Mouse (Mus musculus) liver, embryonic 11.5 days (tissue): ENCODE measurements around the gene Tnnc2. TPM values are rescaled to one million over a fixed set of nuclear protein-coding genes. Genes with fewer than 3 reads are reported as not detected.
"Not testable (repeated sequence)": the region's sequence is repeated elsewhere in the genome, so short reads cannot be mapped to it uniquely, and the experiment has no call there.

Experiments
- ATAC-seq: fragments of 200-750 bp; cut with Nextera tagmentation; replicated peaks from 2 replicates; pipeline ENCODE4 v1.8.0; 2017; ENCODE audit warnings: moderate number of reproducible peaks, mild to moderate bottlenecking, moderate TSS enrichment, moderate library complexity; ENCODE audit not compliant: low FRiP score
- DNase-seq: peaks from one replicate; pipeline ENCODE4 v3.0.0-alpha.2; 2017; ENCODE audit warnings: low spot score
- H3K27ac ChIP-seq: fragments of 300-500 bp; sonication (generic); 2 replicates; pipeline ENCODE4 v1.5.1; 2014; ENCODE audit warnings: mild to moderate bottlenecking, low read depth, low read length, control low read depth
- H3K27me3 ChIP-seq: fragments of 300-500 bp; sonication (generic); replicated peaks from 2 replicates; pipeline ENCODE4 v1.6.1; 2014; ENCODE audit warnings: low read length, mixed read lengths; ENCODE audit not compliant: control insufficient read depth, insufficient read depth
- H3K36me3 ChIP-seq: fragments of 300-500 bp; sonication (generic); 2 replicates; pipeline ENCODE4 v1.6.1; 2014; ENCODE audit warnings: mild to moderate bottlenecking, low read length, moderate library complexity, mixed read lengths; ENCODE audit not compliant: control insufficient read depth, insufficient read depth
- H3K4me1 ChIP-seq: fragments of 300-500 bp; sonication (generic); replicated peaks from 2 replicates; pipeline ENCODE4 v1.6.1; 2014; ENCODE audit warnings: low read length, mixed read lengths; ENCODE audit not compliant: control insufficient read depth, insufficient read depth
- H3K4me2 ChIP-seq: fragments of 300-500 bp; sonication (generic); 2 replicates; pipeline ENCODE4 v1.6.1; 2014; ENCODE audit warnings: mild to moderate bottlenecking, control low read depth, moderate library complexity
- H3K4me3 ChIP-seq: fragments of 300-500 bp; sonication (generic); 2 replicates; pipeline ENCODE4 v1.5.1; 2014; ENCODE audit warnings: low read depth, low read length, control low read depth
- H3K9ac ChIP-seq: fragments of 300-500 bp; sonication (generic); 2 replicates; pipeline ENCODE4 v1.6.1; 2014; ENCODE audit warnings: low read depth, low read length, control low read depth
- H3K9me3 ChIP-seq: fragments of 300-500 bp; sonication (generic); 2 replicates; pipeline ENCODE4 v1.6.1; 2016; ENCODE audit warnings: low read length, inconsistent platforms, mixed read lengths; ENCODE audit not compliant: control insufficient read depth
- WGBS: fragments of 180-500 bp; shearing (Covaris S2); extraction: QIAGEN DNeasy Blood & Tissue Kit; methylation state at CpG from one replicate; pipeline ENCODE4 v1.1.7; 2014; 5-methylcytosine and 5-hydroxymethylcytosine counted together
- polyA plus RNA-seq: library from polyadenylated mRNA; unstranded; fragments of >200 nt; fragmentation: Nextera tagmentation; extraction: Ambion mirVana; gene quantifications from 2 replicates; pipeline ENCODE4 v1.2.1, GENCODE M21; 2014

Tnnc2 gene
- polyA plus RNA-seq, 1 experiment from 2014 or later, result 0.47 TPM

GRCm38 (mm10) chr2:164804533-164805331 is 25.0 kb upstream of the Tnnc2 start, which contains the start of the genes Acot8 and Zswim3:
Gene Acot8 (minus strand): TSS chr2:164804882.
Gene Zswim3 (plus strand): TSS chr2:164805098.
- Histone ChIP-seq H3K4me3 (peak within 1 kb of the TSS; percentile 90), H3K4me1 (peaks cover 12% of the 10 kb centered on the region), H3K36me3 (peaks cover 12% of the 10 kb centered on the region), H3K27me3 (no peaks in the 10 kb centered on the region), H3K9me3 (no peaks in the 10 kb centered on the region), H3K4me2 (peak within 1 kb of the TSS; percentile 78), H3K27ac (peak within 1 kb of the TSS; percentile 81), H3K9ac (peak within 1 kb of the TSS; percentile 88)
- ATAC-seq, result peak; percentile 95
- under 1% methylated on average over 47 of the region's 47 CpGs for whole genome bisulfite sequencing
- DNase-seq, result peak; percentile 95

DNA sequence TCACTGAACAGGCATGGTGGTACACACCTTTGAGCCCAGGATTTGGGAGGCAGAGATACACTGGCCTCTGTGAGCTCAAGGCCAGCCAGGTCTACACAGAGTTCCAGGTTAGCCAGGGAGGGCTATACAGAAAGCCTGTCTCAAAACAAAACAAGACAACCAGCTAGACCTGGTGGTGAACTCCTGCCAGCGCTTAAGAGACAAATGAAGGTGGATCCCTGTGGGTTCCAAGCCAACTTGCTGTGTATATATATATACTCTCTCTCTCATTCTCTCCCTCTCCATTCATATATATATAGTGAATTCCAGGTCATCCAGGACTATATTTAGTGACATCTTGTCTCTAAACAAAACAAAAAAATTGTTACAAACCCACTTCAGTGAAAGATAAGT is 24.1 kb upstream of the Tnnc2 start:
- Histone ChIP-seq H3K27ac (no peak overlapping the region), H3K4me2 (peak overlapping the region; percentile 66), H3K4me1 (peaks cover 12% of the 10 kb centered on the region), H3K9me3 (no peaks in the 10 kb centered on the region), H3K27me3 (no peaks in the 10 kb centered on the region), H3K9ac (peak overlapping the region; percentile 88), H3K4me3 (peak overlapping the region; percentile 90), H3K36me3 (peaks cover 15% of the 10 kb centered on the region)
- ATAC-seq, result no peak
- DNase-seq, result no peak
- 46% methylated on average over 1 of the region's 1 CpGs for WGBS

- ATAC-seq, result no peak
- Histone ChIP-seq H3K27me3 (no peaks in the 10 kb centered on the region), H3K4me2 (peak overlapping the region; percentile 66), H3K4me1 (peaks cover 12% of the 10 kb centered on the region), H3K36me3 (peaks cover 12% of the 10 kb centered on the region), H3K27ac (no peak overlapping the region), H3K4me3 (peak overlapping the region; percentile 90), H3K9ac (peak overlapping the region; percentile 88), H3K9me3 (no peaks in the 10 kb centered on the region)
- DNase-seq, result no peak
- 90% methylated on average over 16 of the region's 16 CpGs for WGBS
These were observed 23.6 kb upstream of the Tnnc2 start for GRCm38 (mm10) chr2:164803201-164803920.

DNA sequence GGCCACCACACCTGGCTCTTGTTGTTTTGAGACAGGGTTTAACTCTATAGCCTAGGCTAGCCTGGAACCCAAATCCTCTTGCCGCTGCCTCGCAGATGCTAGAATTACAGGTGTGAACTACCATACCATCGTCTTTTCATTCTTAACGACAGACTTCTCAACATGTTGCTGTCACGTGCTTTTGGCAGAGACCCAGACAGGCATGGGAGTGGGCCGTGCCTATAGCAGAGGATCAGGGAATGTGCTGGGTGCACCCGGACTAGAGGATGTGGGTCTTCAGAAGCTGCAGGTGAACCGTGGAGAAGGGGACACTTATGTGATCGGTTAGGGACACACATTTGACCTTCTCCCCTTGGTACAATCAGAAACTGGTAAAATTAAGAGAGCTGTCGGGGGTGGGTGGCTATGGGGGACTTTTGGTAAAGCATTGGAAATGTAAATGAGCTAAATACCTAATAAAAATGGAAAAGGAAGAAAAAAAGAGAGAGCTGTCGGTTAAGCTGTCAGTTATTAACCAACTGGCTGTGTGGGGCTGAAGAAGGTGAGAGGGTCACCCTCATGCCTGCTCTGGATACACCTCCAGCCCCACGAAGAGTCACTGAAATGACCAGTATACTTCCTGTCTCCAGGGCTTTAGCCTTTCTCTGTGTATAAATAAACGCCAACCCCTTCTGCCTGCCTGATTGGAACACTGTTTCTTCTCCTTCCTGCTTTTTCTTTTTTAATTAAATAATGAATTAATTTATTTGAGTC is 20.7 kb upstream of the Tnnc2 start:
- 87% methylated on average over 13 of the region's 13 CpGs for WGBS
- no peak overlapping the region for H3K27ac ChIP-seq
- H3K4me1 ChIP-seq, result peaks cover 4% of the 10 kb centered on the region
- H3K36me3 ChIP-seq, result peaks cover 25% of the 10 kb centered on the region
- DNase-seq (no peak), ATAC-seq (no peak)
- no peak overlapping the region for H3K9ac ChIP-seq
- H3K4me3 ChIP-seq, result no peak overlapping the region
- no peak overlapping the region for H3K4me2 ChIP-seq
- no peaks in the 10 kb centered on the region for H3K9me3 ChIP-seq
- no peaks in the 10 kb centered on the region for H3K27me3 ChIP-seq

DNA sequence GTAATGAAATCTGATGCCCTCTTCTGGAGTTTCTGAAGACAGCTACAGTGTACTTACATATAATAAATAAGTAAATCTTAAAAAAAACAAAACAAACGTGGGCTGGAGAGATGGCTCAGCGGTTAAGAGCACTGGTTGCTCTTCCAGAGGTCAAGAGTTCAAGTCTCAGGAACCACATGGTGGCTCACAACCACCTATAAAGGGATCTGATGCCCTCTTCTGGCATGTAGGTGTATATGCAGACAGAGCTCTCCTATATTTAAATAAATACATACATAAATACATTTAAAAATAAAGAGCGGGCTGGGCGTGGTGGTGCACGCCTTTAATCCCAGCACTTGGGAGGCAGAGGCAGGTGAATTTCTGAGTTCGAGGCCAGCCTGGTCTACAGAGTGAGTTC is 18.8 kb upstream of the Tnnc2 start:
- ATAC-seq, H3K27ac ChIP-seq, H3K9me3 ChIP-seq, H3K4me1 ChIP-seq, H3K9ac ChIP-seq, H3K27me3 ChIP-seq, DNase-seq, H3K4me2 ChIP-seq, H3K4me3 ChIP-seq: not testable (repeated sequence)
- 83% methylated on average over 6 of the region's 6 CpGs for WGBS
- peaks cover 33% of the 10 kb centered on the region for H3K36me3 ChIP-seq

DNA sequence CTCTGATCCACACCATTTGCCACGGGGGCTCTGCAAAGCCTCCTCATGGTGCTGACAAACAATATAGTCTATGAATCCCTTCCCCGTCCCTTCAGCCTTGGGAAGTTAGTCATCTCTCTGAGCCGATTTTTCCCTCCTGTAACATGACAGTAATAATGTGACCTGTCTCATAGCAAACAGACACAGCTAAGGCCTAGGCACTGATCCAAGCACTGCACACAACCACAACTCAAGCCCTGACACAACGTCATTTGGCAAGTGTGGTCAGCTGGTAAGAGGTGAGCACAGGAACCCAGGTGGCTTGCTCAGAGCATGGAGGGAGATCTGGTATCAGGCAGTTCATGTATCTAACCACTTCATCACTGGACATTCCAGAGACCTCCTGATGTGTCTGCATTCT is 16.1 kb upstream of the Tnnc2 start:
- ATAC-seq (no peak), DNase-seq (no peak)
- no peak overlapping the region for H3K27ac ChIP-seq
- H3K4me1 ChIP-seq, result no peaks in the 10 kb centered on the region
- no peaks in the 10 kb centered on the region for H3K27me3 ChIP-seq
- H3K36me3 ChIP-seq, result peaks cover 37% of the 10 kb centered on the region
- no peak overlapping the region for H3K4me2 ChIP-seq
- no peaks in the 10 kb centered on the region for H3K9me3 ChIP-seq
- no peak overlapping the region for H3K9ac ChIP-seq
- WGBS, result 87% methylated on average over 4 of the region's 4 CpGs
- H3K4me3 ChIP-seq, result no peak overlapping the region

GRCm38 (mm10) chr2:164794293-164794692 is 14.5 kb upstream of the Tnnc2 start:
- Histone ChIP-seq H3K9ac (no peak overlapping the region), H3K9me3 (no peaks in the 10 kb centered on the region), H3K27me3 (no peaks in the 10 kb centered on the region), H3K4me2 (no peak overlapping the region), H3K4me3 (no peak overlapping the region), H3K27ac (no peak overlapping the region), H3K4me1 (no peaks in the 10 kb centered on the region), H3K36me3 (peaks cover 29% of the 10 kb centered on the region)
- WGBS, result 32% methylated on average over 5 of the region's 5 CpGs
- ATAC-seq (peak; percentile 71), DNase-seq (peak; percentile 60)

DNA sequence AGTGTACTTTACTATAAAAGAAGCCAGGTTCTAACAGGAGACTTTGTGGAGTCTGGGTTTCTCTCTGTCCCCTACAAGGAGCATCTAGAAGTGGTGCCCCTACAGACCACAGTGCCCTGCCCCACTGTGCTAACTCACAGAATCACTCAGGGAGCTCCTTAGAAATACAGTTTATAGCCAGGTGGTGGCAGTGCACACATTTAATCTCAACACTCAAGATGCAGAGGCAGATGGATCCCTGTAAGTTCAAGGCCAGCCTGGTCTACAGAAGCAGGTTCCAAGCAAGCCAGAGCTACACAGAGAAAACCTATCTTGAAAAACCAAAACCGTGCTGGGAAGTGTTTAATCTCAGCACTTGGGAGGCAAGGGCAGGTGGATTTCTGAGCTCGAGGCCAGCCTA is 14.0 kb upstream of the Tnnc2 start:
- no peak for ATAC-seq
- H3K9ac ChIP-seq, result no peak overlapping the region
- no peak overlapping the region for H3K4me3 ChIP-seq
- H3K27me3 ChIP-seq, result no peaks in the 10 kb centered on the region
- H3K9me3 ChIP-seq, result no peaks in the 10 kb centered on the region
- no peak overlapping the region for H3K4me2 ChIP-seq
- H3K4me1 ChIP-seq, result no peaks in the 10 kb centered on the region
- peaks cover 29% of the 10 kb centered on the region for H3K36me3 ChIP-seq
- no peak for DNase-seq
- 88% methylated on average over 2 of the region's 2 CpGs for WGBS
- no peak overlapping the region for H3K27ac ChIP-seq
